Mouse (Mus musculus): ENCODE data around the gene Pigk. TPM values are rescaled to one million over a fixed set of nuclear protein-coding genes. Genes with fewer than 3 reads are reported as not detected.

The Pigk gene
- polyA plus RNA-seq, 1 experiment, result 4.4 TPM

GRCm38 (mm10) chr3:152923530-152923929, 209.6 kb downstream of the Pigk start:
- TF ChIP-seq GATA1 (IDR thresholded peaks at IDR 0.05; ENCODE audit: low read length), result no peak

GRCm38 (mm10) chr3:152925364-152925763, 211.5 kb downstream of the Pigk start:
- TF ChIP-seq GATA1 (IDR thresholded peaks at IDR 0.05; ENCODE audit: low read length), result no peak

GRCm38 (mm10) chr3:152926166-152926565, 212.3 kb downstream of the Pigk start:
- no peak for TF ChIP-seq GATA1 (IDR thresholded peaks at IDR 0.05; ENCODE audit: low read length)

- TF ChIP-seq GATA1 (IDR thresholded peaks at IDR 0.05; ENCODE audit: low read length), result no peak
These were observed 214.5 kb downstream of the Pigk start for GRCm38 (mm10) chr3:152928287-152928975.

- no peak for TF ChIP-seq GATA1 (IDR thresholded peaks at IDR 0.05; ENCODE audit: low read length)
These were observed 215.4 kb downstream of the Pigk start for GRCm38 (mm10) chr3:152929256-152929787.

- TF ChIP-seq GATA1 (IDR thresholded peaks at IDR 0.05; ENCODE audit: low read length), result no peak
These were observed 215.9 kb downstream of the Pigk start for GRCm38 (mm10) chr3:152929788-152930281.

GRCm38 (mm10) chr3:152931354-152931753, 217.5 kb downstream of the Pigk start:
- TF ChIP-seq GATA1 (IDR thresholded peaks at IDR 0.05; ENCODE audit: low read length), result no peak

- TF ChIP-seq GATA1 (IDR thresholded peaks at IDR 0.05; ENCODE audit: low read length), result no peak
These were observed 218.2 kb downstream of the Pigk start for GRCm38 (mm10) chr3:152932096-152932495.

- TF ChIP-seq GATA1 (IDR thresholded peaks at IDR 0.05; ENCODE audit: low read length), result no peak
These were observed 218.6 kb downstream of the Pigk start for GRCm38 (mm10) chr3:152932544-152932943.

- TF ChIP-seq GATA1 (IDR thresholded peaks at IDR 0.05; ENCODE audit: low read length), result no peak
These were observed 219.8 kb downstream of the Pigk start for GRCm38 (mm10) chr3:152933737-152934136.

- TF ChIP-seq GATA1 (IDR thresholded peaks at IDR 0.05; ENCODE audit: low read length), result no peak
These were observed 222.4 kb downstream of the Pigk start for GRCm38 (mm10) chr3:152936313-152936712.

GRCm38 (mm10) chr3:152941671-152942070, 227.8 kb downstream of the Pigk start:
- no peak for TF ChIP-seq GATA1 (IDR thresholded peaks at IDR 0.05; ENCODE audit: low read length)

- no peak for TF ChIP-seq GATA1 (IDR thresholded peaks at IDR 0.05; ENCODE audit: low read length)
These were observed 229.1 kb downstream of the Pigk start for GRCm38 (mm10) chr3:152942985-152943384.

- no peak for TF ChIP-seq GATA1 (IDR thresholded peaks at IDR 0.05; ENCODE audit: low read length)
These were observed 230.9 kb downstream of the Pigk start for GRCm38 (mm10) chr3:152944766-152945165.

- TF ChIP-seq GATA1 (IDR thresholded peaks at IDR 0.05; ENCODE audit: low read length), result no peak
These were observed 233.2 kb downstream of the Pigk start for GRCm38 (mm10) chr3:152947031-152947640.

GRCm38 (mm10) chr3:152948556-152948955, 234.7 kb downstream of the Pigk start:
- no peak for TF ChIP-seq GATA1 (IDR thresholded peaks at IDR 0.05; ENCODE audit: low read length)

Measured in G1E-ER4 (cell line).